Mouse (Mus musculus) MEL (cell line): Measurements from ENCODE around the gene Zfp513. TPM values are rescaled to one million over a fixed set of nuclear protein-coding genes. Genes with fewer than 3 reads are reported as not detected.
A peak's percentile ranks its signal among the peaks of the same experiment; 100 is the strongest.

Source experiments
- DNase-seq: peaks from one replicate; pipeline ENCODE4 v3.0.0; 2011; ENCODE audit warnings: low read depth, low spot score
- H3K27ac ChIP-seq: 2 replicates; pipeline ENCODE4 v1.5.1; 2012; ENCODE audit warnings: low read depth, mild to moderate bottlenecking, control low read depth, low read length, moderate library complexity; ENCODE audit not compliant: control insufficient read depth
- H3K27me3 ChIP-seq, 2 experiments: fragments of 150-350 bp in 1 of 2; sonication (generic) in 1 of 2; 2 replicates each; pipeline ENCODE4 v1.6.1; 2012; ENCODE audit warnings: low read length in 2 of 2, mild to moderate bottlenecking in 2 of 2, improper control_type of control experiment in 1 of 2, moderate library complexity in 1 of 2; ENCODE audit not compliant: insufficient read depth in 2 of 2, control insufficient read depth in 1 of 2
- H3K36me3 ChIP-seq, 2 experiments: 2 replicates each; pipeline ENCODE4 v1.6.1; 2012 to 2014; ENCODE audit warnings: low read length in 2 of 2, improper control_type of control experiment in 1 of 2, inconsistent platforms in 1 of 2, mild to moderate bottlenecking in 1 of 2; ENCODE audit not compliant: insufficient read depth in 2 of 2, control insufficient read depth in 1 of 2
- H3K4me1 ChIP-seq, 2 experiments: fragments of 150-350 bp in 1 of 2; sonication (generic) in 1 of 2; 2 replicates each; pipeline ENCODE4 v1.6.1; 2012; ENCODE audit warnings: low read length in 2 of 2, improper control_type of control experiment in 1 of 2, mild to moderate bottlenecking in 1 of 2; ENCODE audit not compliant: insufficient read depth in 2 of 2, control insufficient read depth in 1 of 2
- H3K4me3 ChIP-seq, 2 experiments: fragments of 150-350 bp in 1 of 2; sonication (generic) in 1 of 2; 2 replicates each; pipeline ENCODE4 v1.5.1; 2012; ENCODE audit warnings: low read depth in 2 of 2, low read length in 2 of 2, mild to moderate bottlenecking in 2 of 2, moderate library complexity in 2 of 2, control low read depth in 1 of 2, improper control_type of control experiment in 1 of 2; ENCODE audit not compliant: control insufficient read depth in 1 of 2, insufficient read depth in 1 of 2
- H3K79me2 ChIP-seq: 2 replicates; pipeline ENCODE4 v1.6.1; 2012; ENCODE audit warnings: mild to moderate bottlenecking, low read length, moderate library complexity; ENCODE audit not compliant: control insufficient read depth, poor library complexity, insufficient read depth
- H3K9ac ChIP-seq: 2 replicates; pipeline ENCODE4 v1.6.1; 2012; ENCODE audit warnings: low read depth, mild to moderate bottlenecking, control low read depth, low read length, moderate library complexity; ENCODE audit not compliant: control insufficient read depth, poor library complexity, severe bottlenecking
- H3K9me3 ChIP-seq: fragments of 150-350 bp; sonication (generic); replicated peaks from 2 replicates; pipeline ENCODE4 v1.6.1; 2012; ENCODE audit warnings: mild to moderate bottlenecking, low read length, improper control_type of control experiment, moderate library complexity; ENCODE audit not compliant: insufficient read depth
- CHD2 ChIP-seq: IDR thresholded peaks from 2 replicates; pipeline ENCODE4 v1.6.1; 2011; ENCODE audit warnings: low read length, improper control_type of control experiment
- CTCF ChIP-seq, 3 experiments: IDR thresholded peaks in 2 of 3; conservative IDR thresholded peaks in 1 of 3; 2 replicates each; pipeline ENCODE4 v1.5.1; 2011 to 2012; ENCODE audit warnings: low read length in 3 of 3, low read depth in 2 of 3, mild to moderate bottlenecking in 2 of 3, improper control_type of control experiment in 1 of 3, inconsistent platforms in 1 of 3, mixed read lengths in 1 of 3, moderate library complexity in 1 of 3; ENCODE audit not compliant: control insufficient read depth in 1 of 3, insufficient read depth in 1 of 3, poor library complexity in 1 of 3, severe bottlenecking in 1 of 3
- E2F4 ChIP-seq: IDR thresholded peaks from 2 replicates; pipeline ENCODE4 v1.6.1; 2011; ENCODE audit warnings: low read depth, low read length, improper control_type of control experiment, borderline replicate concordance
- GABPA ChIP-seq: IDR thresholded peaks from 2 replicates; pipeline ENCODE4 v1.6.1; 2012; ENCODE audit warnings: low read depth, mild to moderate bottlenecking, inconsistent platforms, low read length, improper control_type of control experiment, moderate library complexity
- GATA1 ChIP-seq: IDR thresholded peaks from 2 replicates; pipeline ENCODE4 v1.6.1; 2011; ENCODE audit warnings: low read depth, low read length, improper control_type of control experiment
- KAT2A ChIP-seq: conservative IDR thresholded peaks from 2 replicates; pipeline ENCODE4 v1.6.1; 2012; ENCODE audit warnings: low read depth, low read length, improper control_type of control experiment, inconsistent platforms
- MAFK ChIP-seq: IDR thresholded peaks from 2 replicates; pipeline ENCODE4 v1.6.1; 2011; ENCODE audit warnings: low read depth, mild to moderate bottlenecking, low read length, improper control_type of control experiment, borderline replicate concordance
- MAX ChIP-seq: IDR thresholded peaks from 2 replicates; pipeline ENCODE4 v1.6.1; 2011; ENCODE audit warnings: low read length, improper control_type of control experiment
- MEF2A ChIP-seq: IDR thresholded peaks from 2 replicates; pipeline ENCODE4 v1.6.1; 2014; ENCODE audit warnings: low read depth, mild to moderate bottlenecking, inconsistent platforms, low read length, improper control_type of control experiment; ENCODE audit not compliant: poor library complexity, insufficient replicate concordance, severe bottlenecking; ENCODE audit errors: extremely low read depth
- NELFE ChIP-seq: IDR thresholded peaks from 2 replicates; pipeline ENCODE4 v1.6.1; 2011; ENCODE audit warnings: low read depth, low read length, improper control_type of control experiment
- NRF1 ChIP-seq: IDR thresholded peaks from 2 replicates; pipeline ENCODE4 v1.6.1; 2014; ENCODE audit warnings: low read depth, mild to moderate bottlenecking, inconsistent platforms, low read length, improper control_type of control experiment, moderate library complexity; ENCODE audit not compliant: poor library complexity, insufficient read depth, severe bottlenecking
- POLR2A ChIP-seq, 2 experiments: IDR thresholded peaks; 2 replicates each; pipeline ENCODE4 v1.6.1; 2011 to 2012; ENCODE audit warnings: low read length in 2 of 2, mild to moderate bottlenecking in 2 of 2, control low read depth in 1 of 2, improper control_type of control experiment in 1 of 2, low read depth in 1 of 2, moderate library complexity in 1 of 2; ENCODE audit not compliant: control insufficient read depth in 1 of 2, insufficient read depth in 1 of 2, poor library complexity in 1 of 2
- POLR2AphosphoS2 ChIP-seq: IDR thresholded peaks from 2 replicates; pipeline ENCODE4 v1.6.1; 2011; ENCODE audit warnings: low read length, improper control_type of control experiment
- RCOR1 ChIP-seq: IDR thresholded peaks from 2 replicates; pipeline ENCODE4 v1.6.1; 2012; ENCODE audit warnings: low read depth, mild to moderate bottlenecking, inconsistent platforms, low read length, improper control_type of control experiment
- SIN3A ChIP-seq: IDR thresholded peaks from 2 replicates; pipeline ENCODE4 v1.6.1; 2012; ENCODE audit warnings: low read length, improper control_type of control experiment, inconsistent platforms
- SMC3 ChIP-seq: IDR thresholded peaks from 2 replicates; pipeline ENCODE4 v1.6.1; 2011; ENCODE audit warnings: low read depth, low read length, improper control_type of control experiment
- UBTF ChIP-seq: IDR thresholded peaks from 2 replicates; pipeline ENCODE4 v1.6.1; 2012; ENCODE audit warnings: low read depth, mild to moderate bottlenecking, inconsistent platforms, low read length, improper control_type of control experiment, moderate library complexity, borderline replicate concordance; ENCODE audit not compliant: insufficient read depth
- USF1 ChIP-seq: IDR thresholded peaks from 2 replicates; pipeline ENCODE4 v1.6.1; 2014; ENCODE audit warnings: low read depth, mild to moderate bottlenecking, inconsistent platforms, low read length, improper control_type of control experiment, moderate library complexity
- USF2 ChIP-seq, 2 experiments: IDR thresholded peaks; 2 replicates each; pipeline ENCODE4 v1.6.1; 2011 to 2012; ENCODE audit warnings: improper control_type of control experiment in 2 of 2, low read length in 2 of 2, borderline replicate concordance in 1 of 2, inconsistent platforms in 1 of 2, low read depth in 1 of 2, mild to moderate bottlenecking in 1 of 2; ENCODE audit not compliant: insufficient read depth in 1 of 2
- ZKSCAN1 ChIP-seq: IDR thresholded peaks from 2 replicates; pipeline ENCODE4 v1.6.1; 2012; ENCODE audit warnings: low read depth, mild to moderate bottlenecking, inconsistent platforms, low read length, improper control_type of control experiment, moderate library complexity
- ZMIZ1 ChIP-seq: IDR thresholded peaks from 2 replicates; pipeline ENCODE4 v1.6.1; 2012; ENCODE audit warnings: low read depth, mild to moderate bottlenecking, inconsistent platforms, low read length, improper control_type of control experiment, moderate library complexity
- ZNF384 ChIP-seq: IDR thresholded peaks from 2 replicates; pipeline ENCODE4 v1.6.1; 2012; ENCODE audit warnings: low read depth, mild to moderate bottlenecking, inconsistent platforms, low read length, improper control_type of control experiment
- polyA plus RNA-seq, 2 experiments: library from polyadenylated mRNA; stranded (reverse) in 1 of 2; unstranded in 1 of 2; fragments of >175 nt in 1 of 2; fragments of >200 nt in 1 of 2; gene quantifications; 2 replicates each; pipeline versions ENCODE4 v1.2.1 to v1.2.4; 2012; ENCODE audit warnings: low replicate concordance in 2 of 2, low read depth in 1 of 2; ENCODE audit not compliant: insufficient read length in 2 of 2, insufficient read depth in 1 of 2, missing spikeins in 1 of 2
- total RNA-seq: library from RNA; depleted of rRNA; stranded (reverse); fragments of 300-350 nt; gene quantifications from 2 replicates; pipeline ENCODE4 v1.2.3, GENCODE M21; 2012

Zfp513 gene
- total and polyA plus RNA-seq, 3 experiments, result 7.0 to 15.2 TPM; not detected in 1

DNA sequence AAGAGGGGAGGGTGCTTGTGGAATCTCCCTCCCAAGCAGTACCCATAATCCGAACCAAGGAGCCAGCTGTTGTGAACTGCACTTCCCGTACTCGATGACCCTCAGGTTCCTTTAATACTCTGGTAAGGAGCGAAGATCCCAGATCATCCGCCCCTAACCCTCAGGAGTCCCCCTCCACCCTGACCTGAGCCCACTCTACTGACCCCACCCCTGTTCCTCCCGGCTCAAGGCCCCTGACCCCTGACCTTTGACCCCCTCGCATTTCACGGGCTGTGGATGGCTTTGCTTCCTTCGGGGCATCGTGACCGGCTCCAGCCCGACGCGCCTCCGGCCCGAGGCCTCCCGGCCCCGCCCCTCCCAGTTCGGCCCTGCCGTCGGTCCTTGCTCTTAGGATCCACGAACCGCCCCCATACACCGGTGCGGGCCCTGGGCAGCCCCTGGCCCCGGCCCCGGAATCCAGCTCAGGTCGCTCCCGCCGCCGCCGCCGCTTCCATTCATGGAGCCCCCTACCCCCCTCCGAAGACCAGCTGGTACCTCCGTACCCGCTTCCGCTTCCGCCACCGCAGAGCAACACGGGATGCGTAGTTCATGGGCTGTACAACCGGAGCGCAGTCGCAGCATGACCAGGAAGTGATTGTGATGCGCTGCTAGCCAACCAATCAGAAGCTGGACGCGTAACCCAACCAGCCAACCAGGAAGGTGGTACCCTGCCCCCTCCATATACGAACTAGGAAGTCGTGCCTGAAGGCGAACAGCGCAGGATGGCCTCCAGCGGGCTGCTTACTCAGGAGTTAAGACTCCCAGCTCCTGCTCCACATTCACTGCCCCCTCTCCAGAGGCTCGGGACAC is at the start of gene Zfp513 (continued):
- TF ChIP-seq CTCF (IDR thresholded peaks at IDR 0.05 in 2 of 3, conservative IDR thresholded peaks at IDR 0.05 in 1 of 3; ENCODE audit: control insufficient read depth in 1 of 3, insufficient read depth in 1 of 3, low read depth in 2 of 3, low read length in 3 of 3, poor library complexity in 1 of 3, severe bottlenecking in 1 of 3), result no peak
- TF ChIP-seq E2F4, result no peak; the same call in 1 of the 2 replicates
- TF ChIP-seq KAT2A, result peak; percentile 98
- TF ChIP-seq GATA1, result no peak; the same call in 1 of the 2 replicates
- peak; percentile 20; the same call in 1 of the 2 replicates for TF ChIP-seq SMC3
- peak; percentile 98 for TF ChIP-seq SIN3A

- H3K36me3 ChIP-seq, result peaks cover 0 to 15% of the 10 kb centered on the region in 2 experiments; a peak in 2 of 4 replicates
- no peak within 1 kb of the TSS for H3K9ac ChIP-seq
- TF ChIP-seq CHD2 (no peak), RCOR1 (no peak), MEF2A (no peak), NRF1 (no peak), POLR2A (IDR thresholded peaks at IDR 0.05; ENCODE audit: control insufficient read depth in 1 of 2, insufficient read depth in 1 of 2, low read depth in 1 of 2, low read length in 2 of 2, poor library complexity in 1 of 2) (no peak), POLR2AphosphoS2 (no peak; the same call in 1 of the 2 replicates), MAX (no peak), USF2 (IDR thresholded peaks at IDR 0.05; ENCODE audit: borderline replicate concordance in 1 of 2, insufficient read depth in 1 of 2, low read depth in 1 of 2, low read length in 2 of 2) (no peak), NELFE (no peak), SMC3 (no peak), MAFK (no peak), GABPA (no peak), USF1 (no peak), ZNF384 (no peak), ZKSCAN1 (no peak), UBTF (no peak), ZMIZ1 (no peak)
- no peaks in the 10 kb centered on the region for H3K9me3 ChIP-seq
- DNase-seq, result no peak
- H3K79me2 ChIP-seq, result no peaks in the 10 kb centered on the region
- H3K27me3 ChIP-seq, result no peaks in the 10 kb centered on the region
- H3K4me1 ChIP-seq, result no peaks in the 10 kb centered on the region
- no peak within 1 kb of the TSS for H3K4me3 ChIP-seq
- H3K27ac ChIP-seq, result no peak within 1 kb of the TSS
Measured at GRCm38 (mm10) chr5:31251541-31252101, 49.5 kb upstream of the Zfp513 start, which contains the start of gene Krtcap3. Krtcap3 (plus strand) TSS chr5:31251691.
